Mouse (Mus musculus): Measurements from ENCODE around the gene Pax6. TPM values are rescaled to one million over a fixed set of nuclear protein-coding genes. Genes with fewer than 3 reads are reported as not detected.

The Pax6 gene
- polyA plus RNA-seq, 1 experiment from 2014 or later = 22.9 TPM

DNA sequence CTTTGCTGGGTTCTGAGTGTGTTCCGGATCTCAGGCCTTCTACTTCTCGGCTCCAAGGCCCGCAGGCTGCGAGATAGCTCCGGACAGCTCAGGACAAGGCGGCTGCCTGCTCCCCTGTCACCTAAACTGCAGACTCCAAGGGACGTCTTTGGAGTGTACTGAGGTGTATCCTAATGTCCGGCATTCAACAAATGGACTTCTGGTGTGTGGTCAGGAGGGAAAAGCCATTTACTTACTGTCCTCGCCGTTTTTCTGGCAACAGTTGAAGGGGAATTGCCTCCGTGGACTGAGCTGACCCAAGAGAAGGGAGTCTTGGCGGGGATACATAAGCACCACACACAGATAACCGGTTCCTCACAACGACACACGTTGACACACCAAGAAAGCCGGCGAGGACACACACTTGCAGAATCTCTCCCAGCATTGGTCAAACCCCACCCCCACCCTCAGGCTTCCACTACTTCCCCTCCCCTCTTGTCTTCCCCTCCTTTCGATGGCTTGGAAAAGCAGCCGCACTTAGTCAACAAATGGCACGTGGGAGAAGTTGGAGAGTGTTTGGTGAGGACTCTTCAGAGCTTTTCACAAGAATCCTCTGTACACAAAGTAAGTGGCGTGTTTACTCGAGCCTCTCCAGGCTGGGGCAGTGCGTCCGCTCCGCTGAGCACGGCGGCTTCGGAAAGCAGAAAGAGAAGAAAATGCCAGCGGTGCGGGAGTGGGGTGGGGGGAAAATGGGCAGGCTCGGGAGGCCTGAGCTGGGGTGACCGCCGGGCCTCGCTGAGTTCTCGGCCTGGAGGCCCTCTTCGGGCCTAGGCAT lies 5.6 kb downstream of the Pax6 start:
- peak overlapping the region; percentile 42 for H3K27ac ChIP-seq (replicated peaks; ENCODE audit: low read depth, low read length)
- peak; percentile 12; the same call in 1 of the 2 replicates for ATAC-seq (ENCODE audit: low FRiP score, low TSS enrichment)
- peak overlapping the region; percentile 35 for H3K4me3 ChIP-seq (replicated peaks; ENCODE audit: low read depth, low read length)
- H3K4me2 ChIP-seq (ENCODE audit: low read length) = peak overlapping the region; percentile 54
- peaks cover 8% of the 10 kb centered on the region for H3K4me1 ChIP-seq (ENCODE audit: control insufficient read depth, insufficient read depth, low read length)
- H3K9me3 ChIP-seq (ENCODE audit: control insufficient read depth, low read length) = no peaks in the 10 kb centered on the region
- H3K27me3 ChIP-seq (ENCODE audit: control insufficient read depth, insufficient read depth, low read length) = peaks cover 97% of the 10 kb centered on the region
- H3K9ac ChIP-seq (replicated peaks; ENCODE audit: low read length) = no peak overlapping the region; the same call in 1 of the 2 replicates
- peak; percentile 47 for DNase-seq
- 3% methylated on average over 36 of the region's 36 CpGs for WGBS
- H3K36me3 ChIP-seq (ENCODE audit: control insufficient read depth, insufficient read depth, low read length) = no peaks in the 10 kb centered on the region

GRCm38 (mm10) chr2:105674875-105675729 lies 6.4 kb downstream of the Pax6 start:
- Histone ChIP-seq H3K36me3 (ENCODE audit: control insufficient read depth, insufficient read depth, low read length) (no peaks in the 10 kb centered on the region), H3K4me1 (ENCODE audit: control insufficient read depth, insufficient read depth, low read length) (peaks cover 8% of the 10 kb centered on the region), H3K27ac (replicated peaks; ENCODE audit: low read depth, low read length) (peak overlapping the region; percentile 42), H3K4me3 (replicated peaks; ENCODE audit: low read depth, low read length) (peak overlapping the region; percentile 35), H3K9ac (replicated peaks; ENCODE audit: low read length) (no peak overlapping the region; the same call in 1 of the 2 replicates), H3K9me3 (ENCODE audit: control insufficient read depth, low read length) (no peaks in the 10 kb centered on the region), H3K27me3 (ENCODE audit: control insufficient read depth, insufficient read depth, low read length) (peaks cover 97% of the 10 kb centered on the region), H3K4me2 (ENCODE audit: low read length) (peak overlapping the region; percentile 54)
- WGBS = under 1% methylated on average over 49 of the region's 49 CpGs
- ATAC-seq (ENCODE audit: low FRiP score, low TSS enrichment) (peak; percentile 71), DNase-seq (peak; percentile 82)

DNA sequence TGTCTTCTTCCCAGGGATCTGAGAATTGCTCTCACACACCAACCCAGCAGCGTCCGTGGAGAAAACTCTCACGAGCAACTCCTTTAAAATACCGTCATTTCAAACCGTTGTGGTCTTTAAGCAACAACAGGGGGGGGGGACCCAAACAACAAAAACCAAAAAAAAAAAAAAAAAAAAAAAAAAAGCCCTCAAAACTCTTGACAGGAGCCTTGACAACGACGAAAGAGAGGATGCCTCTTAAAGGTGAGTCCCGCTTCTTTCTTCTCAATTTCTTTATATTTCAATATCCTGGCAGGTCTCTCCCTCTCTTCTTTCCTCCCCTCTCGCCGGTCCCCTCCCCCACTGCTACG lies 7.0 kb downstream of the Pax6 start:
- H3K27ac ChIP-seq (replicated peaks; ENCODE audit: low read depth, low read length) = peak overlapping the region; percentile 67; the same call in 1 of the 2 replicates
- peak overlapping the region; percentile 54 for H3K4me2 ChIP-seq (ENCODE audit: low read length)
- peak overlapping the region; percentile 35 for H3K4me3 ChIP-seq (replicated peaks; ENCODE audit: low read depth, low read length)
- H3K9ac ChIP-seq (replicated peaks; ENCODE audit: low read length) = peak overlapping the region; percentile 48; the same call in 1 of the 2 replicates
- ATAC-seq (ENCODE audit: low FRiP score, low TSS enrichment) = no peak
- WGBS = under 1% methylated on average over 11 of the region's 11 CpGs
- H3K4me1 ChIP-seq (ENCODE audit: control insufficient read depth, insufficient read depth, low read length) = peaks cover 8% of the 10 kb centered on the region
- H3K36me3 ChIP-seq (ENCODE audit: control insufficient read depth, insufficient read depth, low read length) = no peaks in the 10 kb centered on the region
- DNase-seq = no peak
- H3K27me3 ChIP-seq (ENCODE audit: control insufficient read depth, insufficient read depth, low read length) = peaks cover 97% of the 10 kb centered on the region
- H3K9me3 ChIP-seq (ENCODE audit: control insufficient read depth, low read length) = no peaks in the 10 kb centered on the region

DNA sequence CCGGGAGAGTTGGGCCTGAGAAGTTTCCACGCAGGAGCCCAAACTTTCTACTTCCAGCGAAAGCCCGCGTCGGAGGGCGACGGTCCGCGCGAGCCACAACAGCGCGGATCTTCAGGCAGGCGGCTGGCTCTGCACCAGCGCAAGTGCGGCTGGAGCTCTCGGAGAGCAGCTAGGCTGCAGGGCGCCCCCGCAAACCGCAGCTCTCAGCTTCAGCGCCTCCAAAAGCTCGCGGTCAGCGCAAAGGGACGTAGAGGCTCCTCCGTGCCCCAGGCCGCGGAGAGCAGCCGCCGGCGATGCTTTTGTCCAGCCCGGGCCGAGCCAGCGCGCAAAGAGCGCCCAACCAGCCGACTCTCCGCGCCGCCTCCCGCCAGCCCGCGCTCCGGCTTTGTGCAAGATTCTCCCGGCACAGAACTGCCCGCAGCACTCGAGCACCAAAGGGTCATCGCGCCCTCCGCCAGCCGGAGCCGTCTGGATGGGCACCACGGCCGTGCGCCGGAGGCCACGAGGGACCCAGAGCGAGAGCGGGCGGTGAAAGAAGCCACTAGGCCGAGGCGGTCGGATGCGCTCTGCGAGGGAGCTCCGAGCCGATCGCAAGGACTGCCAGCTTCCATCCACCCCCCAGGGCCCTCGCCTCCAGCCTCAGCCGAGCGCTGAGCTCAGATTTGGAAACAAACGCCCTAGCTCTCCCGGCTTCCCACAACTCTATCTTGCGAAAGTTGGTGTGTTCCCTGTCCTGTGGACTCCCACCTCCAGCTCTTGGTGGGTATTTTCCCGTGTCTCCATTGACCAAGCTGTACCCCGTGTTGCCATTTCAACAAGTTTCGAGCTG lies 7.6 kb downstream of the Pax6 start:
- H3K4me3 ChIP-seq (replicated peaks; ENCODE audit: low read depth, low read length) = peak overlapping the region; percentile 35
- under 1% methylated on average over 77 of the region's 77 CpGs for WGBS
- H3K27ac ChIP-seq (replicated peaks; ENCODE audit: low read depth, low read length) = peak overlapping the region; percentile 67
- peaks cover 96% of the 10 kb centered on the region for H3K27me3 ChIP-seq (ENCODE audit: control insufficient read depth, insufficient read depth, low read length)
- H3K36me3 ChIP-seq (ENCODE audit: control insufficient read depth, insufficient read depth, low read length) = no peaks in the 10 kb centered on the region
- H3K4me2 ChIP-seq (ENCODE audit: low read length) = peak overlapping the region; percentile 54
- ATAC-seq (ENCODE audit: low FRiP score, low TSS enrichment) (peak; percentile 21; the same call in 1 of the 2 replicates), DNase-seq (peak; percentile 70)
- peaks cover 8% of the 10 kb centered on the region for H3K4me1 ChIP-seq (ENCODE audit: control insufficient read depth, insufficient read depth, low read length)
- peak overlapping the region; percentile 48 for H3K9ac ChIP-seq (replicated peaks; ENCODE audit: low read length)
- no peaks in the 10 kb centered on the region for H3K9me3 ChIP-seq (ENCODE audit: control insufficient read depth, low read length)

DNA sequence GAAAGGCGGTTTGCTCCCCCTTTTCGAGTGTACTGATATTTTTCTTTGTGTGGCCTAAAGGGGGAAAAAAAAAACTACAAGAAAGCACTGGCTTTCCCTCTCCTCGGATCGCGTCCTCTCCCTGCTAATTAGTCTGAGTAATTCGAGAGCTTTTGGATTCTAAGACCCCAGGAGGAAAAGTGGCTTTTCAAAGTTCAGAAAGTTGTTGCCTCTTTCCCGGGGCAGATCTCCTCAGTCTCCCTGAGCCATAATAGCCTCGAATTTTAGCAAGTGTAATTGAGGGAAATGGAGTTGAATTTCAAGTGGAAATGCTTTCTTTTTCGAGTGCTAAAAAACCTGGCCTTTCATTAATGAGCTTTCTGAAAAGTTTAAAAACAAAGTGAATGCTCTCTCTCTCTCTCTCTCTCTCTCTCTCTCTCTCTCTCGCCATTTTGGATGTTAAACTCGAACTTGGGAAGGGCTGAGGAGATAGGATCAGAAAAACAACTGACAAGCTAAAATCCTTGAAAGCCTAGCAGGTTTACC lies 8.3 kb downstream of the Pax6 start:
- H3K4me2 ChIP-seq (ENCODE audit: low read length) = peak overlapping the region; percentile 54
- H3K27me3 ChIP-seq (ENCODE audit: control insufficient read depth, insufficient read depth, low read length) = peaks cover 96% of the 10 kb centered on the region
- no peaks in the 10 kb centered on the region for H3K9me3 ChIP-seq (ENCODE audit: control insufficient read depth, low read length)
- no peak for ATAC-seq (ENCODE audit: low FRiP score, low TSS enrichment)
- WGBS = under 1% methylated on average over 11 of the region's 11 CpGs
- H3K9ac ChIP-seq (replicated peaks; ENCODE audit: low read length) = no peak overlapping the region; the same call in 1 of the 2 replicates
- H3K4me3 ChIP-seq (replicated peaks; ENCODE audit: low read depth, low read length) = peak overlapping the region; percentile 35
- no peaks in the 10 kb centered on the region for H3K36me3 ChIP-seq (ENCODE audit: control insufficient read depth, insufficient read depth, low read length)
- no peak for DNase-seq
- H3K27ac ChIP-seq (replicated peaks; ENCODE audit: low read depth, low read length) = no peak overlapping the region
- peaks cover 8% of the 10 kb centered on the region for H3K4me1 ChIP-seq (ENCODE audit: control insufficient read depth, insufficient read depth, low read length)

DNA sequence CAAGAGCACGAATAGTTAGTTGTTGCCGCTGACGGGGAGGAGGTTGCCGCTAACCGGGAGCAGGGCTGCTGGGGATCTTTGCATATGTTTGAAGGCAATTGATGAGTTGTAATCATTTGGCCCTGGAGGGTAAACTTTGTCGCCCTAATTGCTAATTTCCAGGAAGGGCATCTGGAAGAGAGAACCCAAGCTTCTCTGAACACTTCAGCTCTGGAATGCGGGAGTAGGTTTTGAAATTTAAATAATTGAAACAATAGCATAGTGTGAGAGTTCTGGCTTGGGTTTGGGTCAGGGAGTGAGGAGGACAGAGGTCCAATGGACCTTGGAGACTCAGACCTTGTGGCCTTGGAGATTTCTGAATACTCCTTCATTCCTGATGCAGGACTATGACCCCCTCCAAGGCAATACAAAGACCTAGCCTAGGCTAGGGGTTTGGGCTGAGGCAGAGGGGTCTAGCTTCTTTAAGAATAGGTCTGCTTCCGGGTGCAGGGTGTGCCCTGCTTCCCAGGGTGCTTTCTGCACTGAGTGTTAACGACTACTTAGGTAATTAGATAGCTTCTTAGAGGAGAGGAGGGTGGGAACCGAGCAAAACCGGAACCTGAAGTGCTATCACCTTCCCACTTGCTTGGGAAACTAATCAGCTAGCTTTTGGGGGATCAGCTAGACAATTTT lies 8.9 kb downstream of the Pax6 start:
- peaks cover 96% of the 10 kb centered on the region for H3K27me3 ChIP-seq (ENCODE audit: control insufficient read depth, insufficient read depth, low read length)
- WGBS = 2% methylated on average over 11 of the region's 11 CpGs
- no peaks in the 10 kb centered on the region for H3K9me3 ChIP-seq (ENCODE audit: control insufficient read depth, low read length)
- H3K4me3 ChIP-seq (replicated peaks; ENCODE audit: low read depth, low read length) = peak overlapping the region; percentile 35
- H3K4me2 ChIP-seq (ENCODE audit: low read length) = peak overlapping the region; percentile 28
- peaks cover 8% of the 10 kb centered on the region for H3K4me1 ChIP-seq (ENCODE audit: control insufficient read depth, insufficient read depth, low read length)
- peak overlapping the region; percentile 25 for H3K9ac ChIP-seq (replicated peaks; ENCODE audit: low read length)
- ATAC-seq (ENCODE audit: low FRiP score, low TSS enrichment) (no peak), DNase-seq (peak; percentile 18)
- no peaks in the 10 kb centered on the region for H3K36me3 ChIP-seq (ENCODE audit: control insufficient read depth, insufficient read depth, low read length)
- no peak overlapping the region for H3K27ac ChIP-seq (replicated peaks; ENCODE audit: low read depth, low read length)

DNA sequence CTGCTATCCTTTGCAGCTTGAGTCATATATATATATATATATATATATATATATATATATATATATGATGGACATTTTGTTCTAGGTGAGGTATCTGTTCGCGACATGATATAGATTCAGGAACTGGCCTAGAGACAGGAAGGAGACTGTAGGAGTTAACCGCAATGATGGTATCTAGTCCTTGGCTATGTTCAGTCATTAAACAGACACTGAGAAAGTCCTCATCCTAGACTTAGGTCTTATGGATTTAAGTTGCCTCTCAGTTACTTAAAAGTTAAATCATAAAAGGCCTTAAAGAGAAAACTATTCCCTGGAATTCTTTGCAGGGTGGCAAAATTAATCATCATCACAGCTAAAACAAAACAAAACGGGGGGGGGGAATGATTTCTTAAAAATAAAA lies 9.6 kb downstream of the Pax6 start:
- Histone ChIP-seq H3K9ac (replicated peaks; ENCODE audit: low read length) (no peak overlapping the region), H3K36me3 (ENCODE audit: control insufficient read depth, insufficient read depth, low read length) (no peaks in the 10 kb centered on the region), H3K4me1 (ENCODE audit: control insufficient read depth, insufficient read depth, low read length) (peaks cover 8% of the 10 kb centered on the region), H3K4me3 (replicated peaks; ENCODE audit: low read depth, low read length) (no peak overlapping the region), H3K27ac (replicated peaks; ENCODE audit: low read depth, low read length) (no peak overlapping the region), H3K27me3 (ENCODE audit: control insufficient read depth, insufficient read depth, low read length) (peaks cover 96% of the 10 kb centered on the region), H3K4me2 (ENCODE audit: low read length) (peak overlapping the region; percentile 24; the same call in 1 of the 2 replicates), H3K9me3 (ENCODE audit: control insufficient read depth, low read length) (no peaks in the 10 kb centered on the region)
- no peak for ATAC-seq (ENCODE audit: low FRiP score, low TSS enrichment)
- WGBS = 6% methylated on average over 4 of the region's 4 CpGs
- peak; percentile 27 for DNase-seq
